ENCODE assay signal across 13 mouse cellular contexts in the genomic region with DNA sequence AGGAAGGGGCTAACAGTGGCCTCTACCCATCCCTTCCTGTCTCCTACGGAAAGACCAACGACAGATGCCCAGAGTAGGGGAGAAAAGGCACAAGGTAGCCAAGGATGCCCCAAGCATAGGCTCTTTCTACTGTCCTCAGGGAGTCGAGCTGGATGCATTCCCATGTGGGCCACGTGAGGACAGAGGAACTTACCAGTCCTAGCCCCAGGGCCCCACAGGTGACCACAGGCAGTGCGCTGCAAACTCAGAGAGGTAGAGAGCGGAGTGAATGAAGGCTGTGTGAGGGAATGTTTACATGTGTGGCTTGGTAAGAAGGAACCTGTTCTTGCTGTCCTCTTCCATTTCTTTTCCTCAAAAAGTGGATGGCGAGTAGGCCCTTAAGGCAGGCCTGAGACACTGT. TPM values are rescaled to one million over a fixed set of nuclear protein-coding genes. Genes with fewer than 3 reads are reported as not detected.
DNase-seq lines count a peak whose midpoint lies in the region; ATAC-seq and TF ChIP-seq lines count a peak whose summit lies in the region.
"Had no signal": no experiment of that assay in that cellular context is flagged by ENCODE, and none has a peak within 500 bp of the region (broad histone marks: within the 10 kb centered on the region; RNA-seq: fewer than 3 reads in every experiment).

No protein-coding gene starts in this region.

- no peak for DNase-seq in hindbrain, embryonic 10.5 days (ENCODE audit: low spot score)
- no peak for DNase-seq in hindbrain, embryonic 11.5 days (ENCODE audit: low spot score)
- peak; percentile 23 for DNase-seq in thymus, adult 2 months
- no peak for DNase-seq in thymus, postnatal 14 days
- no peak for DNase-seq in limb, embryonic 10.5 days (ENCODE audit: low spot score)
- peak; percentile 39 for DNase-seq in thymus, postnatal 4 days
- DNase-seq in right cerebral cortex, postnatal 14 days = no peak
- DNase-seq: adrenal gland, postnatal 25 days; cerebellum, adult 18-20 months; kidney, adult 8-10 months; layer of hippocampus, adult 9-11 months; retina, postnatal 1 day had no signal

- H3K9ac ChIP-seq in hindbrain, embryonic 11.5 days (ENCODE audit: low read depth, low read length) = no peak overlapping the region

- TF ChIP-seq CTCF in thymus, adult 2 months (IDR thresholded peaks at IDR 0.05; ENCODE audit: borderline replicate concordance, control insufficient read depth, extremely low read depth, insufficient read depth, low read length, poor library complexity) = no peak

- H3K9me3 ChIP-seq in hindbrain, embryonic 10.5 days = no peaks in the 10 kb centered on the region
- no peaks in the 10 kb centered on the region for H3K9me3 ChIP-seq in hindbrain, embryonic 11.5 days (ENCODE audit: control insufficient read depth, low read length)
- no peaks in the 10 kb centered on the region for H3K9me3 ChIP-seq in limb, embryonic 10.5 days (replicated peaks)
- H3K9me3 ChIP-seq: midbrain, embryonic 10.5 days had no signal

- peaks cover 16% of the 10 kb centered on the region for H3K36me3 ChIP-seq in hindbrain, embryonic 10.5 days
- peaks cover 4% of the 10 kb centered on the region; the same call in 1 of the 2 replicates for H3K36me3 ChIP-seq in hindbrain, embryonic 11.5 days (ENCODE audit: control insufficient read depth, insufficient read depth, low read length)
- H3K36me3 ChIP-seq in thymus, adult 2 months (ENCODE audit: control insufficient read depth, insufficient read depth, low read length) = no peaks in the 10 kb centered on the region
- H3K36me3 ChIP-seq in limb, embryonic 10.5 days = peaks cover 15% of the 10 kb centered on the region

- peak overlapping the region; percentile 54; the same call in 1 of the 2 replicates for H3K27ac ChIP-seq in hindbrain, embryonic 10.5 days
- no peak overlapping the region for H3K27ac ChIP-seq in hindbrain, embryonic 11.5 days (ENCODE audit: low read depth, low read length)
- H3K27ac ChIP-seq in thymus, adult 2 months (ENCODE audit: control insufficient read depth, insufficient read depth, low read length) = no peak overlapping the region
- H3K27ac ChIP-seq in limb, embryonic 10.5 days = peak overlapping the region; percentile 9; the same call in 1 of the 2 replicates
- H3K27ac ChIP-seq: midbrain, embryonic 10.5 days had no signal

- H3K4me3 ChIP-seq in hindbrain, embryonic 10.5 days = no peak overlapping the region
- no peak overlapping the region for H3K4me3 ChIP-seq in hindbrain, embryonic 11.5 days (ENCODE audit: low read depth, low read length)
- no peak overlapping the region for H3K4me3 ChIP-seq in thymus, adult 2 months (ENCODE audit: control insufficient read depth, insufficient read depth, low read length)
- H3K4me3 ChIP-seq in limb, embryonic 10.5 days = no peak overlapping the region
- H3K4me3 ChIP-seq: midbrain, embryonic 10.5 days had no signal

- H3K4me1 ChIP-seq in hindbrain, embryonic 10.5 days (replicated peaks) = peaks cover 48% of the 10 kb centered on the region
- H3K4me1 ChIP-seq in hindbrain, embryonic 11.5 days (replicated peaks; ENCODE audit: control insufficient read depth, insufficient read depth, low read length) = 0 out of 2 replicates have a peak, but pooled peaks cover 4% of the 10 kb centered on the region
- peaks cover 55% of the 10 kb centered on the region for H3K4me1 ChIP-seq in thymus, adult 2 months (replicated peaks; ENCODE audit: control insufficient read depth, insufficient read depth, low read length)
- peaks cover 48% of the 10 kb centered on the region for H3K4me1 ChIP-seq in limb, embryonic 10.5 days

- no peak overlapping the region for H3K4me2 ChIP-seq in hindbrain, embryonic 11.5 days (replicated peaks; ENCODE audit: low read depth, low read length)

- H3K27me3 ChIP-seq in hindbrain, embryonic 10.5 days (ENCODE audit: insufficient read depth, poor library complexity, severe bottlenecking) = no peaks in the 10 kb centered on the region
- H3K27me3 ChIP-seq in hindbrain, embryonic 11.5 days (ENCODE audit: control insufficient read depth, insufficient read depth, low read length) = no peaks in the 10 kb centered on the region
- H3K27me3 ChIP-seq in thymus, adult 2 months (ENCODE audit: control insufficient read depth, insufficient read depth, low read length) = no peaks in the 10 kb centered on the region
- H3K27me3 ChIP-seq in limb, embryonic 10.5 days (ENCODE audit: low read depth, poor library complexity, severe bottlenecking) = no peaks in the 10 kb centered on the region

- WGBS in hindbrain, embryonic 10.5 days = 51% methylated on average over 7 of the region's 7 CpGs
- 51% methylated on average over 7 of the region's 7 CpGs for WGBS in hindbrain, embryonic 11.5 days
- 27% methylated on average over 7 of the region's 7 CpGs for WGBS in thymus, adult 2 months
- WGBS in limb, embryonic 10.5 days = 62% methylated on average over 7 of the region's 7 CpGs

- no peak for TF ChIP-seq POLR2A in thymus, adult 2 months (IDR thresholded peaks at IDR 0.05; ENCODE audit: control insufficient read depth, extremely low read depth, insufficient read depth, low read length, poor library complexity)

- no peak for ATAC-seq in hindbrain, embryonic 11.5 days (ENCODE audit: low FRiP score)

RNA-seq across cellular contexts. Expression of a gene that starts 11.6 kb away (rescaled TPM):
- polyA plus RNA-seq in hindbrain, embryonic 10.5 days (2016; fragmentation: Nextera tagmentation; extraction: Ambion mirVana) = 0.71 and 1.1 TPM in 2 replicates
- 0.32 and 0.67 TPM in 2 replicates for polyA plus RNA-seq in hindbrain, embryonic 11.5 days (2014; fragmentation: Nextera tagmentation; extraction: Ambion mirVana)
- 22.7 and 24.5 TPM in 2 replicates for polyA plus RNA-seq in thymus, adult 2 months (2012; rRNA removed)
- 0.34 and 0.35 TPM in 2 replicates for polyA plus RNA-seq in limb, embryonic 10.5 days (2016; fragmentation: Nextera tagmentation; extraction: Ambion mirVana)

RNA-seq across cellular contexts. Expression of a gene that starts 37.3 kb away (rescaled TPM):
- polyA plus RNA-seq in hindbrain, embryonic 10.5 days (2016; fragmentation: Nextera tagmentation; extraction: Ambion mirVana) = 58.7 and 68.6 TPM in 2 replicates
- polyA plus RNA-seq in hindbrain, embryonic 11.5 days (2014; fragmentation: Nextera tagmentation; extraction: Ambion mirVana) = 75.5 and 79.4 TPM in 2 replicates
- polyA plus RNA-seq in thymus, adult 2 months (2012; rRNA removed) = 46.0 and 61.3 TPM in 2 replicates
- 47.9 and 52.9 TPM in 2 replicates for polyA plus RNA-seq in limb, embryonic 10.5 days (2016; fragmentation: Nextera tagmentation; extraction: Ambion mirVana)

RNA-seq across cellular contexts. Expression of a gene that starts 41.9 kb away (rescaled TPM):
- polyA plus RNA-seq in hindbrain, embryonic 10.5 days (2016; fragmentation: Nextera tagmentation; extraction: Ambion mirVana) = 338 and 391 TPM in 2 replicates
- 356 and 425 TPM in 2 replicates for polyA plus RNA-seq in hindbrain, embryonic 11.5 days (2014; fragmentation: Nextera tagmentation; extraction: Ambion mirVana)
- 332 and 354 TPM in 2 replicates for polyA plus RNA-seq in thymus, adult 2 months (2012; rRNA removed)
- polyA plus RNA-seq in limb, embryonic 10.5 days (2016; fragmentation: Nextera tagmentation; extraction: Ambion mirVana) = 234 and 286 TPM in 2 replicates

RNA-seq across cellular contexts. Expression of a gene that starts 41.9 kb away (rescaled TPM):
- 173 and 211 TPM in 2 replicates for polyA plus RNA-seq in hindbrain, embryonic 10.5 days (2016; fragmentation: Nextera tagmentation; extraction: Ambion mirVana)
- polyA plus RNA-seq in hindbrain, embryonic 11.5 days (2014; fragmentation: Nextera tagmentation; extraction: Ambion mirVana) = 128 and 142 TPM in 2 replicates
- polyA plus RNA-seq in thymus, adult 2 months (2012; rRNA removed) = 57.1 and 65.9 TPM in 2 replicates
- polyA plus RNA-seq in limb, embryonic 10.5 days (2016; fragmentation: Nextera tagmentation; extraction: Ambion mirVana) = 239 and 250 TPM in 2 replicates

RNA-seq across cellular contexts. Expression of a gene that starts 54.8 kb away (rescaled TPM):
- polyA plus RNA-seq in hindbrain, embryonic 10.5 days (2016; fragmentation: Nextera tagmentation; extraction: Ambion mirVana) = 5.9 and 7.5 TPM in 2 replicates
- polyA plus RNA-seq in hindbrain, embryonic 11.5 days (2014; fragmentation: Nextera tagmentation; extraction: Ambion mirVana) = 2.7 and 4.2 TPM in 2 replicates
- polyA plus RNA-seq in thymus, adult 2 months (2012; rRNA removed) = 40.0 and 56.0 TPM in 2 replicates
- 6.4 and 6.7 TPM in 2 replicates for polyA plus RNA-seq in limb, embryonic 10.5 days (2016; fragmentation: Nextera tagmentation; extraction: Ambion mirVana)

Comparison
In these comparisons a context has a peak if more than half of its experiments do, and no peak if none do; other contexts are left out.
1. DNase-seq: peak in thymus, adult 2 months (single experiment) and thymus, postnatal 4 days (single experiment); none in hindbrain, embryonic 10.5 days (single experiment), hindbrain, embryonic 11.5 days (single experiment), thymus, postnatal 14 days (single experiment), limb, embryonic 10.5 days (single experiment) and right cerebral cortex, postnatal 14 days (single experiment).
2. H3K27ac ChIP-seq: peak in hindbrain, embryonic 10.5 days (single experiment) and limb, embryonic 10.5 days (single experiment); none in hindbrain, embryonic 11.5 days (single experiment) and thymus, adult 2 months (single experiment).
3. RNA of a gene that starts 11.6 kb away (polyA plus RNA-seq): 22.7 to 24.5 TPM in thymus, adult 2 months; 0.71 to 1.1 TPM in hindbrain, embryonic 10.5 days, 0.34 to 0.35 TPM in limb, embryonic 10.5 days and 0.32 to 0.67 TPM in hindbrain, embryonic 11.5 days; every median in the first group is over 10 times any median in the second.